Mouse (Mus musculus) MEL (cell line): ENCODE measurements around the gene Gtf2i. TPM values are rescaled to one million over a fixed set of nuclear protein-coding genes. Genes with fewer than 3 reads are reported as not detected.

ENCODE experiments used
- DNase-seq: peaks from one replicate; pipeline ENCODE4 v3.0.0; 2011; ENCODE audit warnings: low read depth, low spot score
- H3K27ac ChIP-seq: 2 replicates; pipeline ENCODE4 v1.5.1; 2012; ENCODE audit warnings: low read depth, mild to moderate bottlenecking, control low read depth, low read length, moderate library complexity; ENCODE audit not compliant: control insufficient read depth
- H3K27me3 ChIP-seq, 2 experiments: fragments of 150-350 bp in 1 of 2; sonication (generic) in 1 of 2; 2 replicates each; pipeline ENCODE4 v1.6.1; 2012; ENCODE audit warnings: low read length in 2 of 2, mild to moderate bottlenecking in 2 of 2, improper control_type of control experiment in 1 of 2, moderate library complexity in 1 of 2; ENCODE audit not compliant: insufficient read depth in 2 of 2, control insufficient read depth in 1 of 2
- H3K36me3 ChIP-seq, 2 experiments: 2 replicates each; pipeline ENCODE4 v1.6.1; 2012 to 2014; ENCODE audit warnings: low read length in 2 of 2, improper control_type of control experiment in 1 of 2, inconsistent platforms in 1 of 2, mild to moderate bottlenecking in 1 of 2; ENCODE audit not compliant: insufficient read depth in 2 of 2, control insufficient read depth in 1 of 2
- H3K4me1 ChIP-seq, 2 experiments: fragments of 150-350 bp in 1 of 2; sonication (generic) in 1 of 2; 2 replicates each; pipeline ENCODE4 v1.6.1; 2012; ENCODE audit warnings: low read length in 2 of 2, improper control_type of control experiment in 1 of 2, mild to moderate bottlenecking in 1 of 2; ENCODE audit not compliant: insufficient read depth in 2 of 2, control insufficient read depth in 1 of 2
- H3K4me3 ChIP-seq, 2 experiments: fragments of 150-350 bp in 1 of 2; sonication (generic) in 1 of 2; 2 replicates each; pipeline ENCODE4 v1.5.1; 2012; ENCODE audit warnings: low read depth in 2 of 2, low read length in 2 of 2, mild to moderate bottlenecking in 2 of 2, moderate library complexity in 2 of 2, control low read depth in 1 of 2, improper control_type of control experiment in 1 of 2; ENCODE audit not compliant: control insufficient read depth in 1 of 2, insufficient read depth in 1 of 2
- H3K79me2 ChIP-seq: 2 replicates; pipeline ENCODE4 v1.6.1; 2012; ENCODE audit warnings: mild to moderate bottlenecking, low read length, moderate library complexity; ENCODE audit not compliant: control insufficient read depth, poor library complexity, insufficient read depth
- H3K9ac ChIP-seq: 2 replicates; pipeline ENCODE4 v1.6.1; 2012; ENCODE audit warnings: low read depth, mild to moderate bottlenecking, control low read depth, low read length, moderate library complexity; ENCODE audit not compliant: control insufficient read depth, poor library complexity, severe bottlenecking
- H3K9me3 ChIP-seq: fragments of 150-350 bp; sonication (generic); replicated peaks from 2 replicates; pipeline ENCODE4 v1.6.1; 2012; ENCODE audit warnings: mild to moderate bottlenecking, low read length, improper control_type of control experiment, moderate library complexity; ENCODE audit not compliant: insufficient read depth
- EP300 ChIP-seq, 2 experiments: IDR thresholded peaks; 2 replicates each; pipeline ENCODE4 v1.6.1; 2011; ENCODE audit warnings: improper control_type of control experiment in 2 of 2, low read length in 2 of 2, low read depth in 1 of 2, mild to moderate bottlenecking in 1 of 2
- GABPA ChIP-seq: IDR thresholded peaks from 2 replicates; pipeline ENCODE4 v1.6.1; 2012; ENCODE audit warnings: low read depth, mild to moderate bottlenecking, inconsistent platforms, low read length, improper control_type of control experiment, moderate library complexity
- GATA1 ChIP-seq: IDR thresholded peaks from 2 replicates; pipeline ENCODE4 v1.6.1; 2011; ENCODE audit warnings: low read depth, low read length, improper control_type of control experiment
- HCFC1 ChIP-seq: IDR thresholded peaks from 2 replicates; pipeline ENCODE4 v1.6.1; 2012; ENCODE audit warnings: low read depth, mild to moderate bottlenecking, inconsistent platforms, low read length, improper control_type of control experiment, moderate library complexity
- MAX ChIP-seq: IDR thresholded peaks from 2 replicates; pipeline ENCODE4 v1.6.1; 2011; ENCODE audit warnings: low read length, improper control_type of control experiment
- MAZ ChIP-seq: IDR thresholded peaks from 2 replicates; pipeline ENCODE4 v1.6.1; 2012; ENCODE audit warnings: low read depth, mild to moderate bottlenecking, inconsistent platforms, low read length, improper control_type of control experiment
- MXI1 ChIP-seq: IDR thresholded peaks from 2 replicates; pipeline ENCODE4 v1.6.1; 2011; ENCODE audit warnings: mild to moderate bottlenecking, low read depth, low read length, improper control_type of control experiment
- MYB ChIP-seq: IDR thresholded peaks from 2 replicates; pipeline ENCODE4 v1.6.1; 2011; ENCODE audit warnings: mild to moderate bottlenecking, low read depth, low read length, improper control_type of control experiment
- MYC ChIP-seq: IDR thresholded peaks from 2 replicates; pipeline ENCODE4 v1.6.1; 2011; ENCODE audit warnings: low read depth, mild to moderate bottlenecking, low read length, improper control_type of control experiment, moderate library complexity
- NELFE ChIP-seq: IDR thresholded peaks from 2 replicates; pipeline ENCODE4 v1.6.1; 2011; ENCODE audit warnings: low read depth, low read length, improper control_type of control experiment
- NRF1 ChIP-seq: IDR thresholded peaks from 2 replicates; pipeline ENCODE4 v1.6.1; 2014; ENCODE audit warnings: low read depth, mild to moderate bottlenecking, inconsistent platforms, low read length, improper control_type of control experiment, moderate library complexity; ENCODE audit not compliant: poor library complexity, insufficient read depth, severe bottlenecking
- POLR2AphosphoS2 ChIP-seq: IDR thresholded peaks from 2 replicates; pipeline ENCODE4 v1.6.1; 2011; ENCODE audit warnings: low read length, improper control_type of control experiment
- POLR2AphosphoS5 ChIP-seq: IDR thresholded peaks from 2 replicates; pipeline ENCODE4 v1.6.1; 2012; ENCODE audit warnings: low read depth, borderline replicate concordance, mild to moderate bottlenecking, inconsistent platforms, low read length, moderate library complexity, mixed read lengths
- RAD21 ChIP-seq: IDR thresholded peaks from 2 replicates; pipeline ENCODE4 v1.6.1; 2011; ENCODE audit warnings: mild to moderate bottlenecking, low read depth, low read length, improper control_type of control experiment
- RCOR1 ChIP-seq: IDR thresholded peaks from 2 replicates; pipeline ENCODE4 v1.6.1; 2012; ENCODE audit warnings: low read depth, mild to moderate bottlenecking, inconsistent platforms, low read length, improper control_type of control experiment
- SIN3A ChIP-seq: IDR thresholded peaks from 2 replicates; pipeline ENCODE4 v1.6.1; 2012; ENCODE audit warnings: low read length, improper control_type of control experiment, inconsistent platforms
- TAL1 ChIP-seq: IDR thresholded peaks from 2 replicates; pipeline ENCODE4 v1.6.1; 2012; ENCODE audit warnings: mild to moderate bottlenecking, inconsistent platforms, low read length, moderate library complexity, mixed read lengths
- TCF12 ChIP-seq: IDR thresholded peaks from 2 replicates; pipeline ENCODE4 v1.6.1; 2014; ENCODE audit warnings: low read depth, mild to moderate bottlenecking, inconsistent platforms, low read length, improper control_type of control experiment, moderate library complexity
- USF1 ChIP-seq: IDR thresholded peaks from 2 replicates; pipeline ENCODE4 v1.6.1; 2014; ENCODE audit warnings: low read depth, mild to moderate bottlenecking, inconsistent platforms, low read length, improper control_type of control experiment, moderate library complexity
- USF2 ChIP-seq, 2 experiments: IDR thresholded peaks; 2 replicates each; pipeline ENCODE4 v1.6.1; 2011 to 2012; ENCODE audit warnings: improper control_type of control experiment in 2 of 2, low read length in 2 of 2, borderline replicate concordance in 1 of 2, inconsistent platforms in 1 of 2, low read depth in 1 of 2, mild to moderate bottlenecking in 1 of 2; ENCODE audit not compliant: insufficient read depth in 1 of 2
- ZMIZ1 ChIP-seq: IDR thresholded peaks from 2 replicates; pipeline ENCODE4 v1.6.1; 2012; ENCODE audit warnings: low read depth, mild to moderate bottlenecking, inconsistent platforms, low read length, improper control_type of control experiment, moderate library complexity
- polyA plus RNA-seq, 2 experiments: library from polyadenylated mRNA; stranded (reverse) in 1 of 2; unstranded in 1 of 2; fragments of >175 nt in 1 of 2; fragments of >200 nt in 1 of 2; gene quantifications; 2 replicates each; pipeline versions ENCODE4 v1.2.1 to v1.2.4; 2012; ENCODE audit warnings: low replicate concordance in 2 of 2, low read depth in 1 of 2; ENCODE audit not compliant: insufficient read length in 2 of 2, insufficient read depth in 1 of 2, missing spikeins in 1 of 2
- total RNA-seq: library from RNA; depleted of rRNA; stranded (reverse); fragments of 300-350 nt; gene quantifications from 2 replicates; pipeline ENCODE4 v1.2.3, GENCODE M21; 2012

Gtf2i gene
- total and polyA plus RNA-seq, 3 experiments, result 46.7 to 151 (median 128) TPM

GRCm38 (mm10) chr5:134217900-134218299, 96.7 kb downstream of the Gtf2i start:
- no peaks in the 10 kb centered on the region for H3K79me2 ChIP-seq
- no peak for TF ChIP-seq NELFE
- no peak for TF ChIP-seq GABPA
- no peak for TF ChIP-seq NRF1
- TF ChIP-seq RAD21, result no peak
- no peak for TF ChIP-seq POLR2AphosphoS2
- TF ChIP-seq TCF12, result no peak
- TF ChIP-seq USF1, result no peak
- TF ChIP-seq USF2 (IDR thresholded peaks at IDR 0.05; ENCODE audit: borderline replicate concordance in 1 of 2, insufficient read depth in 1 of 2, low read depth in 1 of 2, low read length in 2 of 2), result no peak
- no peak for TF ChIP-seq RCOR1
- TF ChIP-seq, all 39 proteins: peak for 0
- Histone ChIP-seq H3K9ac (no peak overlapping the region), H3K9me3 (no peaks in the 10 kb centered on the region), H3K27me3 (no peaks in the 10 kb centered on the region), H3K36me3 (no peaks in the 10 kb centered on the region), H3K4me3 (no peak overlapping the region), H3K4me1 (no peaks in the 10 kb centered on the region), H3K27ac (no peak overlapping the region)
- no peak for DNase-seq

- no peaks in the 10 kb centered on the region for H3K79me2 ChIP-seq
- no peak for DNase-seq
- H3K27ac ChIP-seq, result no peak overlapping the region
- H3K9me3 ChIP-seq, result no peaks in the 10 kb centered on the region
- H3K36me3 ChIP-seq, result no peaks in the 10 kb centered on the region
- H3K27me3 ChIP-seq, result no peaks in the 10 kb centered on the region
- H3K9ac ChIP-seq, result no peak overlapping the region
- TF ChIP-seq MAZ, result no peak
- TF ChIP-seq GATA1, result no peak
- TF ChIP-seq ZMIZ1, result no peak
- TF ChIP-seq MYB, result no peak
- no peak for TF ChIP-seq POLR2AphosphoS5
- TF ChIP-seq TAL1, result no peak
- no peak for TF ChIP-seq USF1
- no peak for TF ChIP-seq HCFC1
- TF ChIP-seq MXI1, result no peak
- no peak for TF ChIP-seq SIN3A
- no peak for TF ChIP-seq MAX
- TF ChIP-seq MYC, result no peak
- TF ChIP-seq EP300 (IDR thresholded peaks at IDR 0.05; ENCODE audit: low read depth in 1 of 2, low read length in 2 of 2), result no peak
- TF ChIP-seq, all 39 proteins: peak for 0
- Histone ChIP-seq H3K4me1 (no peaks in the 10 kb centered on the region), H3K4me3 (no peak overlapping the region)
Observed at GRCm38 (mm10) chr5:134214021-134214806, 100.3 kb downstream of the Gtf2i start.
